Mouse (Mus musculus): ENCODE data around the gene Zyx. TPM values are rescaled to one million over a fixed set of nuclear protein-coding genes. Genes with fewer than 3 reads are reported as not detected.

The Zyx gene
- total RNA-seq, 2 experiments from 2014 or later, result 14.1 to 87.0 TPM

- no peak for ATAC-seq (replicated peaks; ENCODE audit: low FRiP score, poor library complexity, severe bottlenecking)
Observed at GRCm38 (mm10) chr6:42350021-42350967, 864 bp downstream of the Zyx start.

DNA sequence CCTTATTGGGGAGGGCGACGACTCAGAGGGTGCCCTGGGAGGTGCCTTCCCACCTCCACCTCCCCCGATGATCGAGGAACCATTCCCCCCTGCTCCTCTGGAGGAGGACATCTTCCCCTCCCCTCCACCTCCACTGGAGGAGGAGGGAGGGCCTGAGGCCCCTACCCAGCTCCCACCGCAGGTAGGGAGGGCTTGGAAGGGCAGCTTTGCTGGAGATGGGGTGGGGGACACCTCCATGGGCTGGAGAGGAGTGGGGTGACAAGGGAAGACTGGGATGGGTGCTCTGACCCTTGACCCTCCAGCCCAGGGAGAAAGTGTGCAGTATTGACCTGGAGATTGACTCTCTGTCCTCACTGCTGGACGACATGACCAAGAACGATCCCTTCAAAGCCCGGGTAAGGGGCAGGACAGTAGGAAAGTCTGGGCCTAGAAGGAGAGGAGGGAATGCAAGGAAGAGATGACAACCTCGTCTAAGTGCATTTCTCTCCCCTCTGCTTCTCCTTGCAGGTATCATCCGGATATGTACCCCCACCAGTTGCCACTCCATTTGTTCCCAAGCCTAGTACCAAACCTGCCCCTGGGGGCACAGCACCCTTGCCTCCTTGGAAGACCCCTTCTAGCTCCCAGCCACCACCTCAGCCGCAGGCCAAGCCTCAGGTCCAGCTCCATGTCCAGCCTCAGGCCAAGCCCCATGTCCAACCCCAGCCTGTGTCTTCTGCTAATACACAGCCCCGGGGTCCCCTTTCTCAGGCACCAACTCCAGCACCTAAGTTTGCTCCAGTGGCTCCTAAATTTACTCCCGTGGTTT lies 1.7 kb downstream of the Zyx start:
- no peak for ATAC-seq (replicated peaks; ENCODE audit: low FRiP score, poor library complexity, severe bottlenecking)

DNA sequence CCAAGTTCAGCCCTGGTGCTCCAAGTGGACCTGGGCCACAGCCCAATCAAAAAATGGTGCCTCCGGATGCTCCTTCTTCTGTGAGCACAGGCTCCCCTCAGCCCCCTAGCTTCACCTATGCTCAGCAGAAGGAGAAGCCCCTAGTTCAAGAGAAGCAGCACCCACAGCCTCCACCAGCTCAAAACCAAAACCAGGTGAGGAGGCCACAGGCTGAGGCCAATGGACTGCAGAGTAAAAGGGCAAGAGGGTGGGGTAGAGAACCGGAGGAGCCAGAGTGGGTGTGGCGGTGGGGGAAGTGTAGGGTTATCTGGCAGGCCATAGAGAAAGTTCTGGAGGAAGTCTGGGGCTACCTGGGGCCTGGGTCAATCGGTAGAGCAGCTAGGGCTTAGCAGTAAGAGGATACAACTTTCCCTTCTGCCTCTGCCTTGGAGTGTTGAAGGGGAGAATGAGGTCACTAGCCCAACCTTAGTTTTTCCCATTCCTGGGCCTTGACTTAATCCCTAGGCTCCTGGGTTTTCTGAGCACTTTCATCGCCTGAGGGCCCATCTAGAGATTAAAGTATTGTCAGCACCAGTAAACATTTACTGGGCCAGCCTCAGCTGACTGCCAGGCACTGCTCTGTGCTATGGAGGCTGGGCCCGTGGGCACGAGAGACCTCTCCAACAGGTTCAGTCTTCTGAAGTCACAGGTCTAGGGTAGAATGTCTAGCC lies 2.5 kb downstream of the Zyx start:
- ATAC-seq (replicated peaks; ENCODE audit: low FRiP score, poor library complexity, severe bottlenecking), result no peak

DNA sequence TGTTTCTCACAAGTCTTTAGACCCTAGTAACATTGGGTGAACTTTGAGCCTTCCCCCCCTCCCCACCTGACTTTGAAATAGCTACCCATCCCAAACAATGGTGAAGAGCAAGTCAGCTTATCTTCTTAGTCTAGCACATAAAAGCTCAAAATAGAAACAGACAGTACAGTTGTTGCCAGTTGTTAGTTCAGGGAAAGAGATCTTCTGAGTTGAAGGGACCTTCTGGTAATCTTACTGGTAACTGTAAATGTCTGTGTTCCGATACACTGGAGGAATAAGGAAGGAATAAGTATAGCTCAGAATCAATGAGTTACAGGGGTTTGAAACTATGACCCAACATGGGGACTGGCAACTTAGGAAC lies 3.0 kb downstream of the Zyx start:
- no peak for ATAC-seq (replicated peaks; ENCODE audit: low FRiP score, poor library complexity, severe bottlenecking)

GRCm38 (mm10) chr6:42353180-42353579 lies 3.8 kb downstream of the Zyx start:
- ATAC-seq (replicated peaks; ENCODE audit: low FRiP score, poor library complexity, severe bottlenecking), result no peak

- ATAC-seq (replicated peaks; ENCODE audit: low FRiP score, poor library complexity, severe bottlenecking), result no peak
Observed at GRCm38 (mm10) chr6:42354076-42355019, 4.9 kb downstream of the Zyx start.

- ATAC-seq (replicated peaks; ENCODE audit: low FRiP score, poor library complexity, severe bottlenecking), result no peak
Observed at GRCm38 (mm10) chr6:42355366-42355765, 5.9 kb downstream of the Zyx start.

DNA sequence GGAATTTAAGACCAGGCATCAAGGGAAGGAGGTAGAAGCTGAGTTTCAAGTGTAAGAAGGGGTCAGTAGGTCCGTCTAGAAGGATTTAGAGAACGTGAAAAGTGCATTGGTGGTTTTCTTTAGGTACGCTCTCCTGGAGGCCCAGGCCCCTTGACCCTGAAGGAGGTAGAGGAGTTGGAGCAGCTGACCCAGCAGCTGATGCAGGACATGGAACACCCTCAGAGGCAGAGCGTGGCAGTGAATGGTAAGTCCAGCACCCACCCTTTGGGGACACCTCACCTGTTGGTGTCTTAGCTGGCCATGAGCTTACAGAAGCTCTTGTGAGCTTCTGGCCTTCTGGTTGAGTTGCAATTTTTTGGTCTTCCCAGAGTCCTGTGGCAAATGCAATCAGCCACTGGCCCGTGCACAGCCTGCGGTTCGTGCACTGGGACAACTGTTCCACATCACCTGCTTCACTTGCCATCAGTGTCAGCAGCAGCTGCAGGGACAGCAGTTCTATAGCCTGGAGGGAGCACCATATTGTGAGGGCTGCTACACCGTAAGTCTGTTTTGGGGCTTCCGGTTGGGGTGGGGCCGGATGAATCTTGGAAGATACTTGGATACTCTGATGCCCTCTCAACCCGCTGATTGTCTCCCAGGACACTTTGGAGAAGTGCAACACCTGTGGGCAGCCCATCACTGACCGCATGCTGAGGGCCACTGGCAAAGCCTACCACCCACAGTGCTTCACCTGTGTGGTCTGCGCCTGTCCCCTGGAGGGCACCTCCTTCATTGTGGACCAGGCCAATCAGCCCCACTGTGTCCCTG lies 6.6 kb downstream of the Zyx start:
- no peak for ATAC-seq (replicated peaks; ENCODE audit: low FRiP score, poor library complexity, severe bottlenecking)

DNA sequence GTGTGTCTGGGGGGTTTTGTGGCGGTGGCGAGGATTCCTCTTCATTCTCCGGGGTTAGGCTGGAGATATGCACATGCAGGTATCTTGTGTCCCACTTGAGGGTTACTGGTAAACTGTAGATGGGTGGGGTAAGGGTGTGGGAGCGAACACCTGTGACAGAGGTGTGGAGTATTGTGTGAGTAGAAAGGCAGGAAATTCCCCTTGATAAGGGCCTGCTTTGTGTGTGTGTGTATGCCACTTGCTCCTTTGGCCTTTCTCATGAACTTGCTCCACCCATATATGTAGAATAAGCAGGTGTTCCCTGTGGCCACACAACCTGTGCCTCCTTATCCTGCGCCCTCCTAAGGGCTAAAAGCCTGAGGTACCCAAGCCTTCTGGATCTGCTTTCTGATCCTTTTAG lies 7.5 kb downstream of the Zyx start:
- ATAC-seq (replicated peaks; ENCODE audit: low FRiP score, poor library complexity, severe bottlenecking), result no peak

GRCm38 (mm10) chr6:42357901-42358300 lies 8.5 kb downstream of the Zyx start:
- no peak for ATAC-seq (replicated peaks; ENCODE audit: low FRiP score, poor library complexity, severe bottlenecking)

DNA sequence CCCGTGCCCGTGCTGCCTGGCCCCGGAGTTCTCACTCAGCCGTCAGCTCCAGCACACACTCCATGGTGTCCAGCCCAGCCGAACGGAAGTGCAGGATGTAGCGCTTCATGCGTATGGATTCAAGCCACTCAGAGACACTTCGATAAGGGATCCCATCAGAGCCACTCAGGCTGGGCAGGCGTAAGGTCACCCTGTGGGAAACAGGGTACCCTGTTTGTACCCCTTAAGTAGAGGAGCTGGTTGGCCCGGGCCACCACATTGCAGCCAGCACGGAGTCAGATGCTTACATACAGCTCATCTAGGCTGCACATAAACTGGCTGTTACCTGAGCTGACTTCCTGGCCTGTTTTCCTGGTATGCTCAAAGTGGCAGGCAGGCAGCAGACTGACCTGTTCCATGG lies 9.5 kb downstream of the Zyx start:
- ATAC-seq (replicated peaks; ENCODE audit: low FRiP score, poor library complexity, severe bottlenecking), result no peak

GRCm38 (mm10) chr6:42359364-42360147 lies 10.1 kb downstream of the Zyx start:
- ATAC-seq (replicated peaks; ENCODE audit: low FRiP score, poor library complexity, severe bottlenecking), result no peak

- no peak for ATAC-seq (replicated peaks; ENCODE audit: low FRiP score, poor library complexity, severe bottlenecking)
Observed at GRCm38 (mm10) chr6:42360231-42360840, 10.9 kb downstream of the Zyx start.

DNA sequence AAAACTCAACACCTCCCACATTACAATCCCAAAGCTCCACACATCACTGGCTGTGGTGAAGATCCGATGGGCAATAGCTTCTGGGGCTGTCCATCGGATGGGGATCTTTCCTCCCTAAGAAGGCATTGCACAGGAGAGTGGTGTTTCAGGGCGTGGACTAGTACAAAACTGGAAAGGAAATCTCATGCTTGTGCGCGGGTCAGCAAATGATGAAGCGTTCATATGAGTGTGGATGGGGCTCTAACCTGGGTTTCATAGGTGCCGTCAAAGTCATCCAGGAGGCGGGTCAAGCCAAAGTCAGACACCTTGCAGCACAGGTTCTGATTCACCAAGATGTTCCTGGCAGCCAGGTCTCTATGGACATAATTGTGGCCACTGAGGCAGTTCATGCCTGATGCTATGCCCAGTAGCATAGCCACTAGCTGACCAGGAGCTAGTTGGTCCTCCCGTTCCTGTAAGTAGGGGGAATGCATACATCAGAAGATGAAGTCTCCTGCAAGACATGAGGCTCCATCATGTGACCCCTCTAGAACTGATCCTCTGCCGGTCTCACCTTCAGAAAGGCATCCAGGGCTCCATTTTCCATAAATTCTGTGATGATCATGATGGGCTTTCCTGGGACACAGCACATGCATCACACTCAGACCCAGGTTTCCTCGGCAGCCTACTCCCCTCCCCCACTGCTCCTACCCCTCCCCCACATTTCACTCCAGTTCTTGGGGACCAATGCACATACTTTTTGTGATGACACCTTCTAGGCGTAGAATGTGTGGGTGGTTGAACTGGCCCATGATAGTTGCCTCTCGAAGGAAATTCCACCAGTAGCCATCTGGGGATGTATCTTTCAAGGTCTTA lies 11.8 kb downstream of the Zyx start:
- ATAC-seq (replicated peaks; ENCODE audit: low FRiP score, poor library complexity, severe bottlenecking), result no peak

DNA sequence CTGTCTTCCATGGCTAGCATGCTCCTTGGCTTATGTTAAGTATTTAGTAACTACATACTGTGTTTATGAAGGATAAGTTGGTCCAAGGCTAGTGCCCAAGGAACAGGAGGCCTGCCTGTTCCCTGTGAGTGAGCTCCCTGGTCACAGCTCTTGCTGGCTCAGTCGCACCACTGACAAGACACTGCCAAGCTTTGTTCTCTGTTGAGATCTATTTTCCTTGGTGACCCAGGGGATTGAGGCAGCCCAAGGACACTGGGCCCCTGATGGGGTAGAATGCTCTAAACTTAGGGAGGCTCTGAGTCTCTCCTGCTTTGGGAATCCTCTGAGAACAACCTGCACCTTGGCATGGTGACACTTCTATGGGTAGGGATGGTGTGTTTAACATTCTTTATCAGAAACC lies 12.6 kb downstream of the Zyx start:
- ATAC-seq (replicated peaks; ENCODE audit: low FRiP score, poor library complexity, severe bottlenecking), result no peak

DNA sequence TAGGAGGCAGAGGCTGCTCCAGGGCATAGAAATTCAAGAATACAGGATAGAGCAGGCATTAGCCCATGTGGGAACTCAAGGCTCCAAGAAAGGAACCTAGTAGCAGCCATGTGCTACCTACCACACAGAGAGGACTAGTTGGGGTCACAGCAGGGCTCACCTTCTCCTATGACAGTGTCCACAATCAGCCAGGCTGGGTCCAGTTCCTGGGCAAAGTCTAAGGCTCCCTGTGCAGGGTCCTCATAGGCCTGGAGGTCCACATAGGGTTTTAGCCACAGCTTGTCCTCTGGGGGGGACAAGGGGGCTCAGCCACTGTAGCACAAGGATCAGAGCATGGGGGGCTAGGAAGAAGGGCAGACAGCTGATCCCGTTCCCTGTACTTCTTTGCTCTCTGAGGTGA lies 13.1 kb downstream of the Zyx start:
- ATAC-seq (replicated peaks; ENCODE audit: low FRiP score, poor library complexity, severe bottlenecking), result no peak
